Mouse (Mus musculus) embryonic facial prominence, embryonic 14.5 days (tissue): ENCODE data around the gene Gm2007. TPM values are rescaled to one million over a fixed set of nuclear protein-coding genes. Genes with fewer than 3 reads are reported as not detected.
"Not testable (repeated sequence)": the region's sequence is repeated elsewhere in the genome, so short reads cannot be mapped to it uniquely, and the experiment has no call there.

Experiments
- ATAC-seq: fragments of 200-750 bp; cut with Nextera tagmentation; 2 replicates; pipeline ENCODE4 v1.8.0; 2017; ENCODE audit warnings: low read depth, moderate number of reproducible peaks, moderate TSS enrichment
- DNase-seq: peaks from one replicate; pipeline ENCODE4 v3.0.0-alpha.2; 2015; ENCODE audit warnings: low spot score
- H3K27ac ChIP-seq: fragments of 300-500 bp; sonication (generic); replicated peaks from 2 replicates; pipeline ENCODE4 v1.5.1; 2014; ENCODE audit warnings: low read depth, mild to moderate bottlenecking, low read length, moderate library complexity
- H3K27me3 ChIP-seq: fragments of 300-500 bp; sonication (generic); replicated peaks from 2 replicates; pipeline ENCODE4 v1.6.1; 2014; ENCODE audit warnings: low read length; ENCODE audit not compliant: control insufficient read depth, insufficient read depth
- H3K36me3 ChIP-seq: fragments of 300-500 bp; sonication (generic); 2 replicates; pipeline ENCODE4 v1.6.1; 2014; ENCODE audit warnings: low read length, mixed read lengths; ENCODE audit not compliant: control insufficient read depth, insufficient read depth
- H3K4me1 ChIP-seq: fragments of 300-500 bp; sonication (generic); 2 replicates; pipeline ENCODE4 v1.6.1; 2014; ENCODE audit warnings: antibody characterized with exemption, low read length; ENCODE audit not compliant: control insufficient read depth, insufficient read depth
- H3K4me2 ChIP-seq: fragments of 300-500 bp; sonication (generic); 2 replicates; pipeline ENCODE4 v1.6.1; 2014; ENCODE audit warnings: low read depth, mild to moderate bottlenecking, low read length, moderate library complexity, mixed read lengths
- H3K4me3 ChIP-seq: fragments of 300-500 bp; sonication (generic); 2 replicates; pipeline ENCODE4 v1.5.1; 2014; ENCODE audit warnings: low read depth, mild to moderate bottlenecking, low read length
- H3K9ac ChIP-seq: fragments of 300-500 bp; sonication (generic); 2 replicates; pipeline ENCODE4 v1.6.1; 2014; ENCODE audit warnings: low read depth, mild to moderate bottlenecking, low read length, moderate library complexity, mixed read lengths
- H3K9me3 ChIP-seq: fragments of 300-500 bp; sonication (generic); 2 replicates; pipeline ENCODE4 v1.6.1; 2016; ENCODE audit warnings: low read length; ENCODE audit not compliant: control insufficient read depth
- WGBS: fragments of 180-500 bp; shearing (Covaris S2); extraction: QIAGEN DNeasy Blood & Tissue Kit; methylation state at CpG from one replicate; pipeline ENCODE4 v1.1.7; 2014; 5-methylcytosine and 5-hydroxymethylcytosine counted together
- polyA plus RNA-seq: library from polyadenylated mRNA; unstranded; fragments of >200 nt; fragmentation: Nextera tagmentation; extraction: Ambion mirVana; gene quantifications from 2 replicates; pipeline ENCODE4 v1.2.1, GENCODE M21; 2014

Gene Gm2007
- not detected in 2 replicates for polyA plus RNA-seq

DNA sequence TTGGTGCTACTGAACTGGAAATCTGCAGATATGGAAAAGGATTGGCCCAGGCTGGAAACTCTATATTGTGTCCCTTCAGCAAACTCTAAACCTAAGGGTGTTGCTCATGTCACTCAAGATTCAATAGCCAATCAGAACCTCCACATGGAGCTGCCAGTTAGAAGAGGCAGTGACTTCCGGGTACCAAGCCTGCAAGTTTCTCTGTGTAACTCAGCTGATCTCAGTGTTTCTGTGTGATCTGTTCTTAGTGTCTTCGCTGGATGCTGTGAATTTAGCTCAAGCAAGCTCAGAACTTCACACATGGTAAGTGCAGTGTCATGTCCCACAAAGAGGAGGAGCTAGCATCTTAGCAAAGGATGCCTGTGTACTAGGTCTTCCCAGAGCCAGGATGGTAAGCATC is at the start of gene Gm2007:
Gene Gm2007, plus strand, starts transcription at position 301 of the 400 bp plus-strand sequence.
- H3K9ac ChIP-seq, H3K4me3 ChIP-seq, H3K4me1 ChIP-seq, DNase-seq, H3K27me3 ChIP-seq, H3K36me3 ChIP-seq, ATAC-seq, H3K9me3 ChIP-seq, H3K27ac ChIP-seq, H3K4me2 ChIP-seq: not testable (repeated sequence)
- no CpG with 5 or more reads among the region's 2 CpGs for WGBS

DNA sequence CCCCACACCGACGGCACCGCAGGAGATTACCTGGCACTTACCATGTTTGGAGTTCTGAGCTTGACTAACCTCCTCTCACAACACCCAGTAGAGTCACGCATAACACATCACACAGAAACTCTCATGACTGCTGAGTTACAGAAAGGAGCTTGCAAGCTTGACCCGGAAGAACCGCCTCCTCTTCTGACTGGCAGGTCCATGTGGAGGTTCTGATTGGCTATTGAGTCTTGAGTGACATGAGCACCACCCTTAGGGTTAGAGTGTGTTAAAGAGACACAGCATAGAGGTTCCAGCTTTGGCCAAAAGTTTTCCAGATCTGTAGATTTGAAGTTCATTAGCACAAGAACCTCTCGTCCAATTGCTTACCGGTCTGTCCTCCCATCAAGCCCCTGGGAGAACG is 37.8 kb upstream of the Gm2007 start, which contains the start of gene Zfp969:
Gene Zfp969, minus strand, starts transcription at position 101 of the 400 bp plus-strand sequence.
- not testable (repeated sequence) for H3K27me3 ChIP-seq, H3K36me3 ChIP-seq, H3K9me3 ChIP-seq, H3K4me3 ChIP-seq, DNase-seq, H3K9ac ChIP-seq, H3K4me1 ChIP-seq, H3K27ac ChIP-seq, ATAC-seq, H3K4me2 ChIP-seq
- no CpG with 5 or more reads among the region's 9 CpGs for WGBS

DNA sequence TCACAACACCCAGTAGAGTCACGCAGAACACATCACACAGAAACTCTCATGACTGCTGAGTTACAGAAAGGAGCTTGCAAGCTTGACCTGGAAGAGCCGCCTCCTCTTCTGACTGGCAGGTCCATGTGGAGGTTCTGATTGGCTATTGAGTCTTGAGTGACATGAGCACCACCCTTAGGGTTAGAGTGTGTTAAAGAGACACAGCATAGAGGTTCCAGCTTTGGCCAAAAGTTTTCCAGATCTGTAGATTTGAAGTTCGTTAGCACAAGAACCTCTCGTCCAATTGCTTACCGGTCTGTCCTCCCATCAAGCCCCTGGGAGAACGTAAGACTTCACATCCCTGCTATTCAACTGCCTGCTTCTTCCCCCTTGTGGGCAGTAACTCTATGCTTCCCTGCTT is 59.7 kb downstream of the Gm2007 start, which contains the start of gene Gm14288:
Gene Gm14288, minus strand, starts transcription at position 101 of the 400 bp plus-strand sequence.
- not testable (repeated sequence) for ATAC-seq

More for the DNA sequence above, 59.7 kb downstream of the Gm2007 start, which contains the start of gene Gm14288:
- H3K27me3 ChIP-seq, H3K36me3 ChIP-seq, H3K4me1 ChIP-seq, H3K4me3 ChIP-seq, H3K4me2 ChIP-seq, H3K9ac ChIP-seq, DNase-seq, H3K9me3 ChIP-seq, H3K27ac ChIP-seq: not testable (repeated sequence)
- WGBS, result no CpG with 5 or more reads among the region's 6 CpGs

Other genes starting within 250 kb of the Gm2007 start
- gene Gm11007, start 97.6 kb upstream of the Gm2007 start, polyA plus RNA-seq, result not detected in 2 replicates
- 22.0 and 28.2 TPM in 2 replicates for gene Zfp969, start 37.9 kb upstream of the Gm2007 start, polyA plus RNA-seq
- gene Gm14288, start 59.6 kb downstream of the Gm2007 start, polyA plus RNA-seq, result 3.8 and 4.4 TPM in 2 replicates
- 20.3 and 21.3 TPM in 2 replicates for gene Gm6710, start 127.7 kb downstream of the Gm2007 start, polyA plus RNA-seq
- 3.1 and 3.5 TPM in 2 replicates for gene Zfp966, start 189.6 kb downstream of the Gm2007 start, polyA plus RNA-seq
- 26.8 and 27.4 TPM in 2 replicates for gene Gm2026, start 223.8 kb downstream of the Gm2007 start, polyA plus RNA-seq